Mouse (Mus musculus): ENCODE data around the gene Myl6.
A peak's percentile ranks its signal among the peaks of the same experiment; 100 is the strongest.

The Myl6 gene

GRCm38 (mm10) chr10:128488776-128489175 is 5.2 kb downstream of the Myl6 start:
- no peak for DNase-seq

GRCm38 (mm10) chr10:128487861-128488712 is 5.9 kb downstream of the Myl6 start:
- DNase-seq = no peak

- DNase-seq = no peak
Measured at GRCm38 (mm10) chr10:128486370-128486769, 7.6 kb downstream of the Myl6 start.

- DNase-seq = no peak
Measured at GRCm38 (mm10) chr10:128474366-128474765, 19.6 kb downstream of the Myl6 start.

- DNase-seq = no peak
Measured at GRCm38 (mm10) chr10:128460270-128460630, 33.7 kb downstream of the Myl6 start.

- peak; percentile 41 for DNase-seq
Measured at GRCm38 (mm10) chr10:128459409-128460269, 34.3 kb downstream of the Myl6 start.

GRCm38 (mm10) chr10:128458719-128459408 is 35.1 kb downstream of the Myl6 start, which contains the start of gene Smarcc2:
Smarcc2 (plus strand) TSS chr10:128459248.
- DNase-seq = peak; percentile 89

GRCm38 (mm10) chr10:128458348-128458718 is 35.6 kb downstream of the Myl6 start:
- peak; percentile 93 for DNase-seq

- no peak for DNase-seq
Measured at GRCm38 (mm10) chr10:128457676-128458075, 36.3 kb downstream of the Myl6 start.

GRCm38 (mm10) chr10:128455280-128455679 is 38.7 kb downstream of the Myl6 start:
- peak; percentile 90 for DNase-seq

GRCm38 (mm10) chr10:128454471-128454870 is 39.5 kb downstream of the Myl6 start:
- DNase-seq = no peak

GRCm38 (mm10) chr10:128451014-128451413 is 42.9 kb downstream of the Myl6 start:
- DNase-seq = no peak

GRCm38 (mm10) chr10:128445407-128445806 is 48.5 kb downstream of the Myl6 start:
- peak; percentile 28 for DNase-seq

GRCm38 (mm10) chr10:128444354-128444753 is 49.6 kb downstream of the Myl6 start:
- DNase-seq = no peak

- DNase-seq = no peak
Measured at GRCm38 (mm10) chr10:128442718-128443117, 51.2 kb downstream of the Myl6 start.

- no peak for DNase-seq
Measured at GRCm38 (mm10) chr10:128441324-128442119, 52.4 kb downstream of the Myl6 start.

Measured in lung, postnatal 10 days (tissue).